Mouse (Mus musculus): ENCODE data around the gene Foxp1.

DNA sequence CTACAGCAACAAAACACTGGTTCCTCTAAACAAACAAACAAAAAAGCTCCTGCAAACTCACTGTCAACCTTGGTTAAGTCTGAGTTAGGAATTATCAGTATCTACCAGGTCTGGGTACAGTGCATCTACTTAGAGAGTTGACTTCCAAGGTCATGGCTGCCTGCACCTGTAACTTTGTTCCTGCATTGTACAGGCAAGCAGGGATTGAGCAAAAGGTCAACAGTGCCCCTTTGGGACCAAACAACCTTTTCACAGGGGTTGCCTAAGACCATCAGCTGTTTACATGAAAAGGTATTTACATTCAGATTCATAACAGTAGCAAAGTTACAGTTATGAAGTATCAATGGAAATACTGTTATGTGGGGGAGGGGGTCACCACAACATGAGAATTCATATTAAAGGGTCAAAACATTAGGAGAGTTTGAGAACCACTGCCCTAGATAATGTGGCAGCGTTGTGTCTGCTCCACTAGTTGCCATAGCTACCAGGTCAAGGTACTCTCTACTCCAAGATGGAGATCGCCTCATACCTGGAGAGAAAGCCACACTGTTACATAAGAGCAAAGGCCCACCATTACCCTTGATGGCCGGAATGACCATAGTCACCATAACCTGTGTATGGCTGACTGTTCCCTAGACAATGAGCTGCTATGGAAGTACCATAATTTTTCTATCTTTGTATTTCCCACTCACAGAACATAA lies 21.8 kb downstream of the Foxp1 start:
- TF ChIP-seq CTCF (IDR thresholded peaks at IDR 0.05; ENCODE audit: low read depth) (no peak), EP300 (IDR thresholded peaks at IDR 0.05; ENCODE audit: low read depth) (no peak)
